Mouse (Mus musculus) forebrain, embryonic 16.5 days (tissue): ENCODE results near the gene Rgs8. TPM values are rescaled to one million over a fixed set of nuclear protein-coding genes. Genes with fewer than 3 reads are reported as not detected.
A peak's percentile ranks its signal among the peaks of the same experiment; 100 is the strongest.

Experiments used
- ATAC-seq: fragments of 200-750 bp; cut with Nextera tagmentation; 2 replicates; pipeline ENCODE4 v1.8.0; 2017; ENCODE audit warnings: mild to moderate bottlenecking, moderate library complexity
- H3K27ac ChIP-seq: fragments of 300-500 bp; sonication (generic); 2 replicates; pipeline ENCODE4 v1.5.1; 2014; ENCODE audit warnings: low read length, control low read depth
- H3K27me3 ChIP-seq: fragments of 300-500 bp; sonication (generic); replicated peaks from 2 replicates; pipeline ENCODE4 v1.6.1; 2014; ENCODE audit warnings: low read length; ENCODE audit not compliant: control insufficient read depth, insufficient read depth
- H3K36me3 ChIP-seq: fragments of 300-500 bp; sonication (generic); 2 replicates; pipeline ENCODE4 v1.6.1; 2014; ENCODE audit not compliant: control insufficient read depth, insufficient read depth
- H3K4me1 ChIP-seq: fragments of 300-500 bp; sonication (generic); replicated peaks from 2 replicates; pipeline ENCODE4 v1.6.1; 2014; ENCODE audit warnings: low read length; ENCODE audit not compliant: control insufficient read depth, insufficient read depth
- H3K4me2 ChIP-seq: fragments of 300-500 bp; sonication (generic); 2 replicates; pipeline ENCODE4 v1.6.1; 2014; ENCODE audit warnings: mild to moderate bottlenecking, low read length, control low read depth
- H3K4me3 ChIP-seq: fragments of 300-500 bp; sonication (generic); replicated peaks from 2 replicates; pipeline ENCODE4 v1.5.1; 2014; ENCODE audit warnings: mild to moderate bottlenecking, low read length, control low read depth
- H3K9ac ChIP-seq: fragments of 300-500 bp; sonication (generic); replicated peaks from 2 replicates; pipeline ENCODE4 v1.6.1; 2014; ENCODE audit warnings: low read depth, low read length, control low read depth
- H3K9me3 ChIP-seq: fragments of 300-500 bp; sonication (generic); 2 replicates; pipeline ENCODE4 v1.6.1; 2016; ENCODE audit warnings: low read length; ENCODE audit not compliant: control insufficient read depth
- WGBS: fragments of 180-500 bp; shearing (Covaris S2); extraction: QIAGEN DNeasy Blood & Tissue Kit; methylation state at CpG from one replicate; pipeline ENCODE4 v1.1.7; 2014; 5-methylcytosine and 5-hydroxymethylcytosine counted together
- polyA plus RNA-seq: library from polyadenylated mRNA; unstranded; fragments of >200 nt; fragmentation: Nextera tagmentation; extraction: Ambion mirVana; gene quantifications from 2 replicates; pipeline ENCODE4 v1.2.1, GENCODE M21; 2015

Rgs8 gene
- polyA plus RNA-seq, 1 experiment from 2014 or later = 22.4 TPM

DNA sequence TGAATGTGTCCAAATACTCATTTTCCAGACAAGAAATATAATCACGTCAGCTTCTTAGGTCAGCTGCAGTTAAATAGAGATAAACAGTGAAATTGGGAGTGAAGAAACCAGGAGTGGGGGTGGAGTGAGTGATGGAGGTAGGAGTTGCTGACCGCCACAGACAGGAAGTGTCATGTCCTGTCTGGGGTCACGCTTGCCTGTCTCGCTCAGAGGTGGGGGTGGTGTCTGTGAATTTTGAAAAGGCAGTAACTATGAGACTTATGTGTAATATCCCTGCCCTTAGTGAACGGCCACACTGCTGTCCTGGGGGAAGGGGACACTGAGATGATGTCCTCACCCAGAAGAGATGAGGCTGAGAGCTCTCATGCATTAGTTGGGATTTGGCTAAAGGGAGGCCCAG, 56.6 kb downstream of the Rgs8 start:
- 86% methylated on average over 5 of the region's 5 CpGs for WGBS
- Histone ChIP-seq H3K27me3 (no peaks in the 10 kb centered on the region), H3K9me3 (no peaks in the 10 kb centered on the region), H3K36me3 (no peaks in the 10 kb centered on the region), H3K4me3 (no peak overlapping the region), H3K27ac (no peak overlapping the region), H3K4me2 (no peak overlapping the region), H3K9ac (no peak overlapping the region), H3K4me1 (peaks cover 1% of the 10 kb centered on the region)
- no peak for ATAC-seq

DNA sequence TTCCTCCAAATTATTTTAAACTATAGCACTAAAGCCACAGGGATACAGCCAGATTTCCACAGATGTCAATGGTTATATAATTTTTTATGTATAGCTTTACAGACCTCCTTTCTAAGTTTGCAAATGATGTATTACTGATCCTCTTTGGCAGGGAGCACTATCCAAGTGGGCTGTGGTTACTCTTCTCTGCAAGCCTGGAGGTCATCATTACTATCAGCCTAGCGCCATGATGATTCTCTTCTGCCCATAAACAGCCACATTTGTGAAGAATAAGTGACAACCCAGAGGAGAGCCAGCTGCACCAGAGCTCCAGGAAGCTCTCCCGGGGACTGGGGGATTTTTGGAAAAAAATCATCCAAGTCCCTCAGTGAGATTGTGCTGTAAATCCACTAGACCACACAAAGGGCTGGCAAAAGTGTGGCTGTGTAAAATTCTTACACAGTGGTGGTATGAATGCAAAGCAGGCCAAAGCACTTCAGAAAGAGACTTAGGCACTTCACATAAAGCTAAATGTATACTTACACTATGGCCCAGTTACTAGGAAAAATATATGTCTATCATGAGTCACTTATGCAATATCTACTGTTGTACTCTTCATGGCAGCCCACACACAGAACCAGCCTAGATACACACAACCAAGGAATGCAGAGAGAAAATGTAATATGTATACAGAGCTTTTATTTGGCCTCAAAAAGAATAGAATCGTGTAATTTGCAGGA, 58.9 kb downstream of the Rgs8 start:
- Histone ChIP-seq H3K4me2 (no peak overlapping the region), H3K27ac (no peak overlapping the region), H3K27me3 (no peaks in the 10 kb centered on the region), H3K9me3 (no peaks in the 10 kb centered on the region), H3K36me3 (no peaks in the 10 kb centered on the region), H3K9ac (no peak overlapping the region), H3K4me1 (no peaks in the 10 kb centered on the region), H3K4me3 (no peak overlapping the region)
- WGBS = 81% methylated on average over 3 of the region's 3 CpGs
- no peak for ATAC-seq

DNA sequence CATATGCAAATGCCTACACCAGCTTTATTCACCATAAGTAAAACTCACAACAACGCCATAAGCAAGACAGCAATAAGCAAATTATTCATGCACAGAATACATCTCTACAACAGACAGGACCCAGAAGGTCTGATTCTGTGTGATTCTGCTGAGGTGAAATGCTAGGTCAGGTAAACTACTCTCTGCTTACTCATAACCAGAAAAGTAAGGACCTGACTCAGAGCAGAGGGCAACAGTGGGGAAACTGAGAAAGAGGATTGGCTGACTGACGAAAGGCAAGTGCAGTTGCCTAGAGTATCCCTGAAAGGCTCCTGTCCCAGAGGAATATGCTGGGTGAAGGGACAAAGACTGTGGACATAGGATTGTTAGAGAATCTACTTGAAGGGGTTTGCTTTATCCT, 59.8 kb downstream of the Rgs8 start:
- WGBS = 83% methylated on average over 2 of the region's 2 CpGs
- Histone ChIP-seq H3K9ac (no peak overlapping the region), H3K4me1 (no peaks in the 10 kb centered on the region), H3K27ac (no peak overlapping the region), H3K36me3 (no peaks in the 10 kb centered on the region), H3K4me2 (no peak overlapping the region), H3K4me3 (no peak overlapping the region), H3K27me3 (no peaks in the 10 kb centered on the region), H3K9me3 (no peaks in the 10 kb centered on the region)
- no peak for ATAC-seq

DNA sequence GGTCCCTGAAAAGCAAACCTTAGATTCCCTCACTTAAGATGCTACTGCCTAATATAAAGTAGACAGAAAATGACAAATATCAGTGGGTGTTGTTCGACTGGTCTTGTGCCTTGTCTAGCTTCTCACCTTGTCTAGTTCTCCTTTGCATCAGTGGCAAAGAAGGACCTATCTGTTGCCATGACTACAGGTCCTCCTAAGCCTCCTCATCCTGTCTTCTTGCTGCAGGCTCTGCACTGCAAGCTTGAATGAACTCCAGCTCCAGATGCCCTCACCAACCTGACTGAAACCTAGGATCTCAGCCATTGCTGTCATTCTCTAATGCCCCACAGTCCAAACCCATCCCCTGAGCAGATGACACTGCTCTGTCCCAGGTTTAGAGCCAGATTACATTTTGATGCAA, 65.2 kb downstream of the Rgs8 start:
- Histone ChIP-seq H3K4me1 (no peaks in the 10 kb centered on the region), H3K9ac (no peak overlapping the region), H3K4me3 (no peak overlapping the region), H3K9me3 (no peaks in the 10 kb centered on the region), H3K27me3 (no peaks in the 10 kb centered on the region), H3K4me2 (no peak overlapping the region), H3K27ac (no peak overlapping the region), H3K36me3 (no peaks in the 10 kb centered on the region)
- WGBS = 94% methylated on average over 1 of the region's 1 CpGs
- ATAC-seq = no peak

DNA sequence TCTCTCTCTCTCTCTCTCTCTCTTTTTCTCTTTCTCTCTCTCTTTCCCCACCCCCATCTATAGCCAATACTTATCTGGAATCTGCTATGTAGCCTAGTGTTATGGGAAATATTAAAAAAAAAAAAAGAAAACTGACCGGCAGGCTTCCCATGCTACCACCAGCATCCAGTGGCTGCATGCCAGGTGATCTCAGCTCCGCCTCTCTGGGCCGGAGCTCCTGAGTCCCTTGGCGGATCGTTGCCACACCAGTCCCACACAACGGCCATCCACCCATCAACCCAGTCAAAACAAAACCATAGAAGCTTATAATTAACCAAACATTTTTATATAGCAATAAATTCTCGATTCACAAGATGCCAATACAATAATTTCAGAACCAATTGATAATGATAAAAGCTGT, 68.1 kb downstream of the Rgs8 start:
- no peaks in the 10 kb centered on the region for H3K36me3 ChIP-seq
- no peak overlapping the region for H3K9ac ChIP-seq
- H3K4me1 ChIP-seq = no peaks in the 10 kb centered on the region
- no peaks in the 10 kb centered on the region for H3K9me3 ChIP-seq
- 66% methylated on average over 7 of the region's 7 CpGs for WGBS
- ATAC-seq = no peak
- H3K27me3 ChIP-seq = no peaks in the 10 kb centered on the region
- no peak overlapping the region for H3K4me3 ChIP-seq
- H3K27ac ChIP-seq = no peak overlapping the region
- H3K4me2 ChIP-seq = no peak overlapping the region

DNA sequence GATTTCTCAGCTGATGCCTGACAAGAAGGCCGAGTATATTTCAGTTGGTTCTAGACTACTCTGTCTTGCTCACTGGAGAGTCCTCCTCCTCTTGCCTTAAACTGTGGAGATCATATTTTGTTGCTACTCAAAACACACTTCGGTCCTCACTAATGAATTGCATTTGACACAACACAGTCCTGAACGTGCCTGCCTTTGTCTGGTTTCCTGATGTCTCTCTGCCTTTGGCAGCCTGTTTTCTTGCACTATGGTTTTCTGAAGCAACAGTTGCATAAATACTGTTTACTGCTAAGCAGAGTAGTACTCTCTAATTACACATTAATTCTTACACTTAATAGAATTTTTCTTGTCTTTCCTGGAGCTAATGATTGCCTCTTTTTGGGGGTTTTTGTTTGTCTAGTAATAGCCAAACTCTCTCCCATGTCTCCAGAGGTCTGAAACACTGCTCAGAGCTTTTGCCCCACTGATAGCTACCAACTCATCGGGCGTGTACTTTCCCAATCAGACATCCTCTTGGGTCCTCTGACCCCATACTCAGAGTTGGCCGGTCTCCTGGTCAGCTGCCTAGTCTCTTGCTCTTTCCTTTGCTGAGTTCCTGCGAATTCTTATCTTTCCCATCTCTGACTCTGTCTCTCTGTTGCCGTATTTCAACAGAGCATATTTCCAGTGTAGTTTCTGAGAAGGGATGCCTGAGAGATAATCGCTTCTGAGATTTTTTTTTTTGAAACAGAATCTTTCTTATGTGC, 68.9 kb downstream of the Rgs8 start:
- WGBS = 86% methylated on average over 9 of the region's 9 CpGs
- Histone ChIP-seq H3K4me1 (peaks cover 4% of the 10 kb centered on the region), H3K9ac (no peak overlapping the region), H3K4me3 (no peak overlapping the region), H3K9me3 (no peaks in the 10 kb centered on the region), H3K4me2 (no peak overlapping the region), H3K27me3 (no peaks in the 10 kb centered on the region), H3K36me3 (no peaks in the 10 kb centered on the region), H3K27ac (no peak overlapping the region)
- ATAC-seq = no peak

DNA sequence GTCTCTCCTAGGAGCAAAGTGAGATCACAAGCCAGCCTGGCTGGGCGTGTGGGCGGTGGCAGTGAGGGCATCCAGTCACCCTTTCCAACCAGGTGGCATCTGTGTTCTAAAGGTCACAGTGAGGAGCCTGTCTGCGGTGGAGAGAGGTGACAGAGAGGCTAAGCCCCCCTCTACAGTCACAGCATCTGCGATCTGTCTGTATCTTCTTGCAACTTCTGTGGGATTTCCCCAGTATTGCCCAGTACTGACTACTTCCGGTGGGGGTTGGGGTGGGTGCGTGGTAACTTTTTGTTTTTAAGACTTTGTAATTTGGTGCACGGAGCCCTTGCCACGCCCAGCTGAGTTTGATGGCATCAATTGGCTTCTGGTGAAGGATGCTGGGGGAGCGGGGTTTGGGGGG, 70.6 kb downstream of the Rgs8 start:
- Histone ChIP-seq H3K4me1 (peaks cover 6% of the 10 kb centered on the region), H3K27me3 (no peaks in the 10 kb centered on the region), H3K9me3 (no peaks in the 10 kb centered on the region), H3K4me3 (no peak overlapping the region), H3K4me2 (no peak overlapping the region), H3K36me3 (no peaks in the 10 kb centered on the region), H3K9ac (no peak overlapping the region), H3K27ac (no peak overlapping the region)
- WGBS = 81% methylated on average over 9 of the region's 9 CpGs
- no peak for ATAC-seq

DNA sequence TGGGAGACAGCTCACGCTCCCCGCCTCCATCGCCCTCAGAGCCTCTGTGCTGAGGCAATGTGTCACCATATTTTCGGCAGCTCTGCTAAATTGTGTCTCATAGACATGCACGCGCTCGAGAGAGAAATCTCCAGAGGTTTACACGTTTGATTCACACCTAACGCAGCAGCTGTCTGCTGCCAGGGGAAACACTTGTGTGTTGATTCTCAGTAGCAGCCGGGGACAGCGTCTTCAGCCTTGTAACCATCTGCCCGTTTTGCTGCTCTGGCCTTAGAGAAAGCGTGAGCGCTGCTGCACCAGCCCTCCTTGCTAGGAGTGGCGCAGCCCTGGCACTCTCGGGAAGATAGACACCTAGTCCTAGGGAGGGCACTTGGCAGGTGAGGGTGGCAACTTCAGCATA, 73.8 kb downstream of the Rgs8 start:
- 66% methylated on average over 16 of the region's 16 CpGs for WGBS
- Histone ChIP-seq H3K4me3 (no peak overlapping the region), H3K9me3 (no peaks in the 10 kb centered on the region), H3K27ac (no peak overlapping the region), H3K9ac (no peak overlapping the region), H3K27me3 (no peaks in the 10 kb centered on the region), H3K4me2 (no peak overlapping the region), H3K4me1 (peaks cover 6% of the 10 kb centered on the region), H3K36me3 (no peaks in the 10 kb centered on the region)
- peak; percentile 45 for ATAC-seq

DNA sequence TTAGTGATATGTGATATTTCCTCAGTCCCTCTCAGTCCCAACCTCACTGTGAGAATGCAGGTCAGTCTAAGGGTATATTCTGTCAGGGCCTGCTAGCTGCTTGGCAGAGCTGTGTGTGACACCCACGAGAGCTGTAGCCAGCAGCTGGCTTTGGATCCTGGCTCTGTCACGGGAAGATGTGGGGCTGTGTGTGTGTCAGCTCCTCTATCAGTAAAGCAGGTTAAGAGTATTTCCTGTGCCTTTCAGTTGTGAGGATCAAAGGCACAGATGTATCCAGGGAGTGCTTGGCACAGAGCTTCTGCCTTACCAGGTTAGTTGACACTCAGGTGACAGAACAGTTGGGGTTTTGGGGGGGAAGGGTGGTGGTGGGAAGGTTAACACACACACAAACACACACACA, 77.0 kb downstream of the Rgs8 start:
- 76% methylated on average over 2 of the region's 2 CpGs for WGBS
- H3K9ac ChIP-seq = no peak overlapping the region
- H3K9me3 ChIP-seq = no peaks in the 10 kb centered on the region
- H3K27me3 ChIP-seq = no peaks in the 10 kb centered on the region
- no peak overlapping the region for H3K4me2 ChIP-seq
- H3K4me1 ChIP-seq = peaks cover 11% of the 10 kb centered on the region
- no peaks in the 10 kb centered on the region for H3K36me3 ChIP-seq
- no peak overlapping the region for H3K27ac ChIP-seq
- ATAC-seq = no peak
- H3K4me3 ChIP-seq = no peak overlapping the region
